Mouse (Mus musculus) embryo, embryonic 11.5 days (tissue): ENCODE results near the gene Clec11a.

Experiments
- DNase-seq: peaks from one replicate; pipeline ENCODE4 v3.0.0-alpha.2; 2012; ENCODE audit warnings: low read depth, low spot score

Clec11a gene

DNA sequence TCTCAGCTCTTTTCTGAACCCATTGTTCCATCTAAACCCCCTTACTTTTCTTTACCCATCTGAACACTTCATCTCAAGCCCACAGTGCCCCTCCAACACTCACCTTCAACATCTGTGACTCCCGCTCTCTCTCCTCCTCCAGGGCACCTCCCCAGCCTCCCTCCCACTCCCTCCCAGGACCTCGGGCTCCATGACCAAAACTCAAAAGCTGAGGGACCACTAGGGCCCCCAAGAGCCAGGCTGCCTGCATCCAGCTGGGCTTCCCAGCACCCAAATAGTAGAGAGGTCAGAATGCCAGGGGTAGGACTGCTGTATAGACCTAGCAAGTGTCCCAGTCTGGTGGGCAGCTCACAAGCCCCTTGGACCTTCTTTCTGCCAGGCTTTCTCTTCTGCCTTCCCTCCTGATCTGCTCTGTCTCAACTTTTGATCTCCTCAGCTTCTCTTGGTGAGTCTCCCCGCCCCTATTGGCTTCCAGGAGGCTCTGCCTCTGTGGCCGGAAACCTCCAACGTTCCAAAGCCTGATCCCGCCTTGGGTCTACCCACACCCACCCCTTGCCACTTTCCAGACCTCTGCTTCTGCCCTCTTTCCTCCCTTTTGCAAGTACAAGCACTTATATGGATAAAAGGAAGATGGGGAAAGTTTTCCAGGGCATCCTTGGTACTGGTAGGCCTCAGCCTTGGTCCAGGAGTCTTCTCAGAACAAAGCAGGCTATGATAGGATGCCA is at the start of gene Clec11a:
TSS of gene Clec11a (minus strand) at position 387 of the 725 bp plus-strand sequence.
- no peak for DNase-seq

GRCm38 (mm10) chr7:44355411-44355810 is 48.7 kb upstream of the Clec11a start:
- no peak for DNase-seq

DNA sequence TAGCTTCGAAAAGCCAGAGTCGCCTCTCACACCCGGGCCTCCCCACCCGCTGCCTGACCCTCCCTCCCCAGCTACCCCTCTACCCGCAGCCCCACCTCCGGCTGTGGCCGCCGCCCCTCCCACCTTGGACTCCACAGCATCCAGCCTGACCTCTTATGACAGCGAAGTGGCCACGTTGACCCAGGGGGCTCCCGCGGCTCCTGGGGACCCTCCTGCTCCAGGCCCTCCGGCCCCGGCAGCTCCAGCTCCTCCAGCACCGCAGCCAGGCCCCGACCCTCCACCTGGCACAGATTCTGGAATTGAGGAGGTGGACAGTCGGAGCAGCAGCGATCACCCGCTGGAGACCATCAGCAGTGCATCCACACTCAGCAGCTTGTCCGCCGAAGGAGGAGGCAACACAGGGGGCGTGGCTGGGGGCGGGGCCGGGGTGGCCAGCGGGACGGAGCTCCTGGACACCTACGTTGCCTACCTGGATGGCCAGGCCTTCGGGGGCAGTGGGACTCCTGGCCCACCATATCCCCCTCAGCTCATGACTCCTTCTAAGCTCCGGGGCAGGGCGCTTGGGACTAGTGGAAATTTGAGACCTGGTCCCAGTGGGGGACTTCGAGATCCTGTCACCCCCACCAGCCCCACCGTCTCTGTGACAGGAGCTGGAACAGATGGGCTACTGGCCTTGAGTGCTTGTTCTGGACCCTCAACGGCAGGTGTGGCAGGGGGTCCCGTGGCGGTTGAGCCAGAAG is 47.1 kb upstream of the Clec11a start:
- DNase-seq, result no peak

DNA sequence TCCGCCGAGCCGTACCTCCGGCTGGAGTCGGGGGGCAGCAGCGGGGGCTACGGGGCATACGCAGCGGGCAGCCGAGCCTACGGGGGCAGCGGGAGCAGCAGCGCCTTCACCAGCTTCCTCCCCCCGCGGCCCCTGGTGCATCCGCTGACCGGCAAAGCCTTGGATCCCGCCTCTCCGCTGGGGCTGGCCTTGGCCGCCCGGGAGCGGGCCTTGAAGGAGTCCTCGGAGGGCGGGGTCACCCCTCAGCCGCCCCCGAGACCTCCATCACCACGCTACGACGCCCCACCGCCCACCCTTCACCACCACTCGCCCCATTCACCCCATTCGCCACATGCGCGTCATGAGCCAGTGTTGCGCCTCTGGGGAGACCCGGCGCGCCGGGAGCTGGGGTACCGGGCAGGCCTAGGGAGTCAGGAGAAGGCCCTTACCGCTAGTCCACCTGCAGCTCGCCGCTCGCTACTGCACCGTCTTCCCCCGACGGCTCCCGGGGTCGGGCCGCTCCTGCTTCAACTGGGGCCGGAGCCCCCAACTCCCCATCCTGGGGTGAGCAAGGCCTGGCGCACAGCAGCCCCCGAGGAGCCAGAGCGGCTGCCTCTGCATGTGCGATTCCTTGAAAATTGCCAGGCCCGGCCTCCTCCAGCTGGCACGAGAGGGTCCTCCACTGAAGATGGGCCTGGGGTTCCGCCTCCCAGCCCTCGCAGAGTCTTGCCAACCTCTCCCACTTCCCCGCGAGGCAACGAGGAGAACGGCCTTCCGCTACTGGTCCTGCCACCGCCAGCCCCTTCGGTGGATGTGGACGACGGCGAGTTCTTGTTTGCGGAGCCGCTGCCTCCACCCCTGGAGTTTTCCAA is 46.3 kb upstream of the Clec11a start:
- DNase-seq, result no peak

- DNase-seq, result no peak
Observed at GRCm38 (mm10) chr7:44351881-44352749, 45.4 kb upstream of the Clec11a start.

DNA sequence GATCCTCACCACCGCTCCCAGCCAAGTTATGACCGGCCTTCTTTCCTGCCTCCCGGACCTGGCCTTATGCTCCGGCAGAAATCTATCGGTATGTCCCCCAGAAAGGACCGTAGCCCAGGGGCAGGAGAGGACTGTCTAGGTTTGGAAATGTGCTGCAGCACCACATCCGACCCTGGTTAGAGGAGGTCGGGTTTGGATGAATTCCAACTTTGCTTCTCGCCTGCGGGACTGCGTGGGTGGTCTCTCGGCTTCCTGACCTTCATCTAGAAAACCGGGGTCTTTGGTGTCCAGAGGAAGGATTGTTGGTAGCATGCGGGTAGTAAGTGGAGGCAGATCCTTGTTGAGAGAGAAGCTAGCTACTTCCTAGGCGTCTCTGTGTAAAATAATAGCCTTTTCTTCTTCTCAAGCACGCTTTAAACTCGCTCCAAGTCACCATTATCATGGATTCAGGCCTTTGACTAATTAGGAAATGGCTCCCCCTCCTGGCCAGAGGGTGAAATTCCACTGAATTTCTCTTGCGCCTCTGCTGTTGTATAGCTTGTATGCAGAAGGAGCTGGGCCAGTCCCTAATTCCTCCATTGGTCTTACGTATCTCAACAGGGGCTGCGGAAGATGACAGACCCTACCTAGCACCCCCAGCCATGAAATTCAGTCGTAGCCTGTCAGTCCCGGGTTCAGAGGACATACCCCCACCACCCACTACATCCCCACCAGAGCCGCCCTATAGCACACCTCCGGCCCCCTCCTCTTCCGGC is 44.4 kb upstream of the Clec11a start:
- peak; percentile 79 for DNase-seq

- DNase-seq, result no peak
Observed at GRCm38 (mm10) chr7:44349043-44349442, 42.3 kb upstream of the Clec11a start.

DNA sequence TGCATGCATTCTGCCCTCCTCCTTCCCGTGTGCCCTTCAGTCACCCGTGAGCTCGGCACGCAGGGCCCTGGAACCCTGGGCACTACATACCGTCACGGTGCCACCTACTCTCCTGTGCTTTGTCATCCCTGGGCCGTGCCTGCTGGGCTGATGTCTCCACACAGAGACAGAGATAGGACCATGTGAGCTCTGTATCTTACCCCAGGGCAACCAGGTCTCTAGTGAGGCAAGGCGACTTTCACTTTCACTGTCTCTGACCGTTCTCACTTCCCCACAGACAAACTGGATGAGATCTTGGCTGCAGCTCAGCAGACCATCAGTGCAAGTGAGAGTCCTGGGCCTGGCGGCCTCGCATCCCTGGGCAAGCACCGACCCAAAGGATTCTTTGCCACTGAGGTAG is 37.9 kb upstream of the Clec11a start:
- DNase-seq, result no peak

- no peak for DNase-seq
Observed at GRCm38 (mm10) chr7:44343459-44344015, 36.8 kb upstream of the Clec11a start.

DNA sequence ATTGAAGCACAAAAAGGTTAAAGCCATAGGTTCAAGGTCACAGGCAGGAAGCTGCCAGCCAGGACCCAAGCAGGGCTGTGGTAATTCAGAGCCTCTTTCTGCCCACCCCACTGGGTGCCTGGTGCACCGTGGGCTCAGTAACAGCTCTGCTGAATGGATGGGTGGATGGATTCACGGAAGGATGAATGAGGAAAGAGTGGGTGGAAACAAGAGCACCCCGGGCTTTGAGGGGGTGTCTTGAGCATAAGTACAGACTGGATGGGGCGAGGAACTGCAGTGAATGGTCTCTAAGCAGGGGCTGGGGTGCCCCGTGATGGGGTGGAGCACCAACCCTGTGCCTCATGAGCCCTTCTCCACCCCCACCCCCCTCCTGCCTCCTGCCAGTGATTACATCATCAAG is 35.0 kb upstream of the Clec11a start:
- DNase-seq, result no peak

GRCm38 (mm10) chr7:44341119-44341518 is 34.4 kb upstream of the Clec11a start:
- no peak for DNase-seq

DNA sequence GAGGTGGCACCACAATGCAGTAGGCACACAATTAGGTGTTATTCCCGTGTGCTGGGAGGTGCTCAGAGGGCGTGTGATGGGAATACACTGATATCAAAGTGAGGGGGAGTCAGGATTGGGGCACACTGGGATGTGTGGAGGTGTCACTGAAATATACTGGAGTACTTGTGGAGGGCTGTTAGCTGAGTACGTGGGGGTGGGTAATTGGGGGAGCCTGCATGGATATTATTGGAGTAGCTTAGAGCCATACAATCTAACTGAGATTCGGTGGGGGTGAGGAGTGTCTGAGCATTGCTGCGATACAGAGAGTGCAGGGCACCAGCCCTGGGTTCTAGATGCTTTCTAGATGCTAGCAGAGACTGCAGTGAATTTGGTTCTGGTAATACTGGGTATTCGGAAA is 33.5 kb upstream of the Clec11a start:
- DNase-seq, result no peak

DNA sequence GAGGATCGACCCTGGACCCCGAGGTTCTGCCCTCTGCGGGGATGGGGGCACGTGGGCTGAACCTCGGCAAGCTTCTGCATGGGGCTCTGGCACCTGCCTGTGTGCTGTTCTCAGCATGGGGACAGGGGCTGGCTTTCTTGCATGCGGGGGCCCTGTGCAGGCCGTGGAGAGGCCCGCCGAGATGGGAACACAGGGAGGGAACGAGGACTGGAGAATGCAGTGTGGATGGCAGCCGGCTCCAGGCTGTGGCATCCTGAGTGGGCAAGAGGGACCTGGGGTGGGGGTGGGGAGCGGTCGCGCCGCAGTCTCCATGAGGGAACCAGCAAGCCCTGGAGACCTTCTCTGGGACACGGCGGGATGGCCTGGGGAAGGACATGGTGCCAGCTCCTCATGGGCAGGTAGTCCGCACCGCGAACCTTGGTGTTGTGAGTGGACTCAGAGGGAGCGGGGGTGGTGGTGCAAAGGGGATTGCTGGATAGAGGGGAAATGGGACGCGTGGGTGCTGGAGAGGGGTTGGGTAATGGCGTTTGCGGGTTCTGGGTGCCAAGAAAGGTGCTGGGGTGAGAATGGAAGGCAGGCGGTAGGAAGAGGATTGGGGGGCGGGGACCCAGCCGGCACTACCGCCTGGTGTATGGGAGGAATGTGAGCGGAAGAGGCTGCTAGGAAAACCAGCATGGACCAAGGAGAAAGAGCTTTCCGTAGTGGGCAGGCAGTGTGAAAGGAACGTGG is 30.6 kb upstream of the Clec11a start:
- DNase-seq, result no peak

GRCm38 (mm10) chr7:44336046-44337021 is 29.6 kb upstream of the Clec11a start:
- DNase-seq, result no peak

GRCm38 (mm10) chr7:44335031-44335878 is 28.6 kb upstream of the Clec11a start:
- no peak for DNase-seq

DNA sequence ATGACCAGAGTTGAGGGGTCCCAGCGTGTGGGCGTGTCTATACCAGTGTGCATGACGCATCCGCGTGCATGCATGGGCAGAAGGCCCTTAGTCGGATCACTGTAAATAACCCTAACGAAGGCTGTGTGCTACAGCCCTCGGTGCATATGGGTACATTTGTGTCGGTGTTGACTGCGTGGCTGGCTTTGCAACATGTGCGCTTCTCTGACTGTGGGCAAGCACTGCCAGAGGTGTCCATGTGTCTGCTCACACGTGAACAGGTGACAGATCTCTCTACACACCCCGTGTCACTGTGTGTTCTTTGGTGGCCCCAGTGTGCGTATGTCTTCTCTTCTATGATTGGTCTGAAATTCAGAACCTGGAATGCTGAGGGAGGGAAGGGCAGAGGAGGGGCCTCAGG is 27.4 kb upstream of the Clec11a start:
- no peak for DNase-seq

GRCm38 (mm10) chr7:44332336-44332735 is 25.6 kb upstream of the Clec11a start:
- no peak for DNase-seq
